Mouse (Mus musculus) liver, embryonic 16.5 days (tissue): ENCODE results near the gene Rora. TPM values are rescaled to one million over a fixed set of nuclear protein-coding genes. Genes with fewer than 3 reads are reported as not detected.

Experiments
- ATAC-seq: fragments of 200-750 bp; cut with Nextera tagmentation; 2 replicates; pipeline ENCODE4 v1.8.0; 2017; ENCODE audit warnings: low read depth, mild to moderate bottlenecking, moderate number of reproducible peaks, moderate library complexity
- H3K27ac ChIP-seq: fragments of 300-500 bp; sonication (generic); 2 replicates; pipeline ENCODE4 v1.5.1; 2014; ENCODE audit warnings: mild to moderate bottlenecking, low read length
- H3K27me3 ChIP-seq: fragments of 300-500 bp; sonication (generic); 2 replicates; pipeline ENCODE4 v1.6.1; 2014; ENCODE audit warnings: low read depth, low read length, mixed read lengths; ENCODE audit not compliant: control insufficient read depth, insufficient read depth
- H3K36me3 ChIP-seq: fragments of 300-500 bp; sonication (generic); 2 replicates; pipeline ENCODE4 v1.6.1; 2014; ENCODE audit warnings: mild to moderate bottlenecking; ENCODE audit not compliant: control insufficient read depth, insufficient read depth
- H3K4me1 ChIP-seq: fragments of 300-500 bp; sonication (generic); 2 replicates; pipeline ENCODE4 v1.6.1; 2014; ENCODE audit warnings: low read depth, low read length, mixed read lengths; ENCODE audit not compliant: control insufficient read depth
- H3K4me2 ChIP-seq: fragments of 300-500 bp; sonication (generic); 2 replicates; pipeline ENCODE4 v1.6.1; 2014; ENCODE audit warnings: low read depth, low read length, mixed read lengths
- H3K4me3 ChIP-seq: fragments of 300-500 bp; sonication (generic); 2 replicates; pipeline ENCODE4 v1.5.1; 2014; ENCODE audit warnings: low read depth, mild to moderate bottlenecking, low read length
- H3K9ac ChIP-seq: fragments of 300-500 bp; sonication (generic); 2 replicates; pipeline ENCODE4 v1.6.1; 2014; ENCODE audit warnings: low read depth, low read length
- H3K9me3 ChIP-seq: fragments of 300-500 bp; sonication (generic); replicated peaks from 2 replicates; pipeline ENCODE4 v1.6.1; 2016; ENCODE audit warnings: low read length; ENCODE audit not compliant: control insufficient read depth
- WGBS: fragments of 180-500 bp; shearing (Covaris S2); extraction: QIAGEN DNeasy Blood & Tissue Kit; methylation state at CpG from one replicate; pipeline ENCODE4 v1.1.7; 2014; ENCODE audit not compliant: insufficient replicate concordance; 5-methylcytosine and 5-hydroxymethylcytosine counted together
- polyA plus RNA-seq: library from polyadenylated mRNA; unstranded; fragments of >200 nt; fragmentation: Nextera tagmentation; extraction: Ambion mirVana; gene quantifications from 2 replicates; pipeline ENCODE4 v1.2.1, GENCODE M21; 2015

Gene Rora
- polyA plus RNA-seq, 1 experiment from 2014 or later: 10.6 TPM

DNA sequence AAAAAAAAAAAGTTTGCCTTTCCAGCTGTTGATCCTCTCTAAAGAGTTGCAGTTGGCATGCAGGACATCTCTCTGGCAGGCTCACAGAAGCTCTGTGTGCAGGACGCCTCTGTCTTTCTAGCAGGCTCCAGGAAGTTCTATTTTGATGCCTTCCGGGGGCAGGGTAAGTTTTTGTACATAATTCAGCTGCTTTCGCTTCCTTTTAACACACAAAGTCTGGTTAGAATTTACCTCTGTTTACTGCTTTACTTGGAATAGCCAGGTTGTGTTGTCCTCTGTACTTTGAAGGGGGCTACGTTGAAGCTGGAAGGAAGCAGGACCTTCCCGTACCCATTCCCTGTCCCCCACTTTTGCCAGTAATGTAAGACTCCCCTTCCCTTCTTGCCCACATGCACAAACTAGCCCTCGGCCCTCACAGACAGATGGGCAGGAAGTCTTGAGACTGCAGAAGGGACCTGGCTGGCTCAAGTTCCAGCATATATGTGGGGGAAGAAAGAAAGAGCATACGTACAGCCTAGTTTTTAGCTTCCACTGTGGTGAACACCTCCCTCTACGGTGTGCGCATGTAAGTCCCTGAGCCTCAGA, 231.0 kb downstream of the Rora start:
- no peak overlapping the region for H3K9ac ChIP-seq
- no peaks in the 10 kb centered on the region for H3K36me3 ChIP-seq
- H3K9me3 ChIP-seq: no peaks in the 10 kb centered on the region
- H3K4me1 ChIP-seq: peaks cover 3% of the 10 kb centered on the region
- 26% methylated on average over 9 of the region's 9 CpGs for whole genome bisulfite sequencing
- H3K27ac ChIP-seq: no peak overlapping the region
- no peak for ATAC-seq
- H3K4me2 ChIP-seq: no peak overlapping the region
- H3K4me3 ChIP-seq: no peak overlapping the region
- no peaks in the 10 kb centered on the region for H3K27me3 ChIP-seq

DNA sequence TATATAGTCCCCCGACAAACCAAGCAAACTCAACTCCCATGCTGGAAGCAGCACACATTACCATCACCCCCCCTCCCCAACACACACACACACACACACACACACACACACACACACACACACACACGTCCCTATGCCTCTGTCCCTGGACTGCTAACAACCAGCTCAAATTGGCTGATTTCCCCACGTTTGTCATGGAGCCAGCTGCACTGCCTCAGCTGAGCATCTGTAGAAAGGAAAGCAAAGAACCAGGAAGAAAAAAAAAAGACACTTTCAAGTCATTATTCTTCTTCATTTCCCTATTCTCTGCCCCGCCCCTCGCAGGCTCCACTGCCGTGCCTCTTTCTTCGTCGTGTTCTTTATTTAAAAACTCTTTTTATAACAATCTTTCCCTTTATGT, 235.1 kb downstream of the Rora start:
- Histone ChIP-seq H3K27me3 (no peaks in the 10 kb centered on the region), H3K27ac (no peak overlapping the region), H3K9me3 (no peaks in the 10 kb centered on the region), H3K9ac (no peak overlapping the region), H3K36me3 (no peaks in the 10 kb centered on the region), H3K4me1 (no peaks in the 10 kb centered on the region), H3K4me2 (no peak overlapping the region), H3K4me3 (no peak overlapping the region)
- 29% methylated on average over 8 of the region's 8 CpGs for WGBS
- no peak for ATAC-seq

- Histone ChIP-seq H3K27me3 (no peaks in the 10 kb centered on the region), H3K27ac (no peak overlapping the region), H3K9ac (no peak overlapping the region), H3K4me1 (no peaks in the 10 kb centered on the region), H3K36me3 (no peaks in the 10 kb centered on the region), H3K4me2 (no peak overlapping the region), H3K4me3 (no peak overlapping the region), H3K9me3 (no peaks in the 10 kb centered on the region)
- WGBS: 75% methylated on average over 11 of the region's 11 CpGs
- no peak for ATAC-seq
Measured at GRCm38 (mm10) chr9:68891431-68891830, 237.8 kb downstream of the Rora start.

GRCm38 (mm10) chr9:68892356-68892755, 238.8 kb downstream of the Rora start:
- no peak overlapping the region for H3K27ac ChIP-seq
- WGBS: 73% methylated on average over 4 of the region's 4 CpGs
- H3K4me2 ChIP-seq: no peak overlapping the region
- H3K27me3 ChIP-seq: no peaks in the 10 kb centered on the region
- no peak for ATAC-seq
- no peaks in the 10 kb centered on the region for H3K4me1 ChIP-seq
- H3K4me3 ChIP-seq: no peak overlapping the region
- H3K36me3 ChIP-seq: no peaks in the 10 kb centered on the region
- no peak overlapping the region for H3K9ac ChIP-seq
- H3K9me3 ChIP-seq: no peaks in the 10 kb centered on the region

DNA sequence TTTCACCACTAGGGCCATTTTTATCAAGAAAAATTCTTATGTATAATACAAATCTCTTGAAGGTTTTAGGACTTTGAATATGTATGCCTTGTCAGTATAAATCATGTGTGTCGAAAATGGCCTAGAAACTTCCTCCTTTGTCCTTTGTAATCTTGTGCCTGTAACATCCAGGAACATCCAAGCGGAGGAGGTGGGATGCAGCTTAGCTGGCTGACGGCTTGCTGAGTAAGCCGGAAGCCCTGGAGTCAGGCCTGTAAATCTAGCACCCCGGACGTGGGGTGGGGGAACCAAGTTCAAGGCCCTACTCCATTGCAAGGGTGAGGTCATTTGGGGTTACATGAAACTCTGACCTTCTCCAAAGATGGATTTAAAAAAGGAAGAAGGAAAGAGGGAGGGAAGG, 239.3 kb downstream of the Rora start:
- 66% methylated on average over 6 of the region's 6 CpGs for WGBS

DNA sequence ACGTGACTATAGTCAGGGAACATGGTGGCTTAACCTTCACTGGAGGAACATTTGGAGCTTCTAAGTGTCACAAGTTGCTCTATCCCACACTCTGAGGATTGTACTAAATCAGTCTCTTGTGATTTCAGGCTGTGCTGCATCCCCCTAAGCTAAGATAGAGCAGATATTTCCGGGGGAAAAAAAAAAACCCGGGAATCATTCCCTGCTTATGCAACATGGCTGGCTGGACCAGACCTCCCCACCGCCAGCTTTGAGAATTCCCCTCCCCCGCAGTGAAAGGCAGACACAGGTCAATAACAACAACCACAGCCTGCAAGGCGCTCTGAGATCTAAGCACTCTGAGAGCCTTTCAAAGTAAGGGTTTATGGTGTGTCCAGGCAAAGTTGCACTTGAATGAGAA, 244.7 kb downstream of the Rora start:
- H3K4me3 ChIP-seq: no peak overlapping the region
- no peaks in the 10 kb centered on the region for H3K36me3 ChIP-seq
- no peak overlapping the region for H3K4me2 ChIP-seq
- H3K4me1 ChIP-seq: no peaks in the 10 kb centered on the region
- ATAC-seq: no peak
- H3K27me3 ChIP-seq: no peaks in the 10 kb centered on the region
- no peak overlapping the region for H3K27ac ChIP-seq
- no peak overlapping the region for H3K9ac ChIP-seq
- no peaks in the 10 kb centered on the region for H3K9me3 ChIP-seq
- 55% methylated on average over 6 of the region's 6 CpGs for WGBS

More for the DNA sequence above, 239.3 kb downstream of the Rora start:
- no peak overlapping the region for H3K27ac ChIP-seq
- no peaks in the 10 kb centered on the region for H3K4me1 ChIP-seq
- no peak for ATAC-seq
- H3K4me3 ChIP-seq: no peak overlapping the region
- H3K27me3 ChIP-seq: no peaks in the 10 kb centered on the region
- no peak overlapping the region for H3K9ac ChIP-seq
- H3K9me3 ChIP-seq: no peaks in the 10 kb centered on the region
- H3K4me2 ChIP-seq: no peak overlapping the region
- H3K36me3 ChIP-seq: no peaks in the 10 kb centered on the region

GRCm38 (mm10) chr9:68899525-68900222, 246.1 kb downstream of the Rora start:
- 52% methylated on average over 5 of the region's 5 CpGs for WGBS
- no peak overlapping the region for H3K4me2 ChIP-seq
- H3K9ac ChIP-seq: no peak overlapping the region
- no peak overlapping the region for H3K27ac ChIP-seq
- H3K27me3 ChIP-seq: no peaks in the 10 kb centered on the region
- H3K4me1 ChIP-seq: no peaks in the 10 kb centered on the region
- no peak for ATAC-seq
- no peak overlapping the region for H3K4me3 ChIP-seq
- no peaks in the 10 kb centered on the region for H3K36me3 ChIP-seq
- no peaks in the 10 kb centered on the region for H3K9me3 ChIP-seq

- H3K27me3 ChIP-seq: no peaks in the 10 kb centered on the region
- H3K9me3 ChIP-seq: no peaks in the 10 kb centered on the region
- no peaks in the 10 kb centered on the region for H3K4me1 ChIP-seq
- H3K9ac ChIP-seq: no peak overlapping the region
- no peak for ATAC-seq
- H3K36me3 ChIP-seq: no peaks in the 10 kb centered on the region
- no peak overlapping the region for H3K27ac ChIP-seq
- WGBS: 62% methylated on average over 6 of the region's 6 CpGs
- no peak overlapping the region for H3K4me3 ChIP-seq
- H3K4me2 ChIP-seq: no peak overlapping the region
Measured at GRCm38 (mm10) chr9:68906361-68906883, 252.8 kb downstream of the Rora start.

GRCm38 (mm10) chr9:68912483-68913151, 259.0 kb downstream of the Rora start:
- H3K4me1 ChIP-seq: no peaks in the 10 kb centered on the region
- no peak overlapping the region for H3K27ac ChIP-seq
- H3K4me3 ChIP-seq: no peak overlapping the region
- no peaks in the 10 kb centered on the region for H3K36me3 ChIP-seq
- no peak overlapping the region for H3K4me2 ChIP-seq
- ATAC-seq: no peak
- no peaks in the 10 kb centered on the region for H3K27me3 ChIP-seq
- no peaks in the 10 kb centered on the region for H3K9me3 ChIP-seq
- 41% methylated on average over 8 of the region's 8 CpGs for WGBS
- no peak overlapping the region for H3K9ac ChIP-seq
